Mouse (Mus musculus): ENCODE data around the gene Ptpra.

- TF ChIP-seq POLR2A (IDR thresholded peaks at IDR 0.05; ENCODE audit: low read depth, low read length), result no peak
- no peak for TF ChIP-seq EP300 (IDR thresholded peaks at IDR 0.05; ENCODE audit: low read length)
- TF ChIP-seq IRF4 (IDR thresholded peaks at IDR 0.05; ENCODE audit: low read depth, low read length), result no peak
- no peak for TF ChIP-seq CTCF (conservative IDR thresholded peaks at IDR 0.05 in 1 of 2, IDR thresholded peaks at IDR 0.05 in 1 of 2; ENCODE audit: low read depth in 2 of 2, low read length in 2 of 2)
- no peak for TF ChIP-seq CHD1 (IDR thresholded peaks at IDR 0.05; ENCODE audit: low read depth, low read length)
- no peak for TF ChIP-seq RAD21 (IDR thresholded peaks at IDR 0.05; ENCODE audit: low read depth, low read length)
- TF ChIP-seq TCF12 (IDR thresholded peaks at IDR 0.05; ENCODE audit: low read depth, low read length), result no peak
- TF ChIP-seq MAFK (IDR thresholded peaks at IDR 0.05; ENCODE audit: insufficient replicate concordance, low read length), result no peak
- TF ChIP-seq MAX (IDR thresholded peaks at IDR 0.05; ENCODE audit: low read length), result no peak
- no peak for TF ChIP-seq ZKSCAN1 (IDR thresholded peaks at IDR 0.05; ENCODE audit: borderline replicate concordance, low read depth, low read length)
Observed at GRCm38 (mm10) chr2:130581201-130581600, 131.1 kb downstream of the Ptpra start.

Measured in CH12.LX (cell line).